Mouse (Mus musculus) bone marrow, adult 2 months (tissue): Measurements from ENCODE around the gene Izumo1r. TPM values are rescaled to one million over a fixed set of nuclear protein-coding genes. Genes with fewer than 3 reads are reported as not detected.

ENCODE experiments used
- H3K27ac ChIP-seq: fragments of 200-500 bp; 2 replicates; pipeline ENCODE4 v1.5.1; 2012; ENCODE audit warnings: low read depth, mild to moderate bottlenecking, control low read depth, inconsistent platforms, low read length; ENCODE audit not compliant: control insufficient read depth, poor library complexity, insufficient read depth
- H3K4me1 ChIP-seq: fragments of 200-500 bp; 2 replicates; pipeline ENCODE4 v1.6.1; 2011; ENCODE audit warnings: low read length; ENCODE audit not compliant: control insufficient read depth, insufficient read depth
- H3K4me3 ChIP-seq: fragments of 200-500 bp; replicated peaks from 2 replicates; pipeline ENCODE3; 2011; ENCODE audit warnings: mild to moderate bottlenecking, low read depth, low read length, control low read depth; ENCODE audit not compliant: control insufficient read depth
- CTCF ChIP-seq: fragments of 200-500 bp; IDR thresholded peaks from 2 replicates; pipeline ENCODE4 v1.5.1; 2011; ENCODE audit warnings: low read length, control low read depth; ENCODE audit not compliant: control insufficient read depth, insufficient read depth
- POLR2A ChIP-seq: fragments of 200-500 bp; IDR thresholded peaks from 2 replicates; pipeline ENCODE4 v1.6.1; 2011; ENCODE audit warnings: low read depth, mild to moderate bottlenecking, control low read depth, low read length, borderline replicate concordance; ENCODE audit not compliant: control insufficient read depth
- WGBS: fragments of 180-500 bp; shearing (Covaris S2); methylation state at CpG from one replicate; pipeline ENCODE4 v1.1.7; 2018; 5-methylcytosine and 5-hydroxymethylcytosine counted together
- polyA plus RNA-seq: library from polyadenylated mRNA; stranded (reverse); fragments of >200 nt; gene quantifications from 2 replicates; pipeline ENCODE4 v1.2.4, GENCODE M21; 2011; ENCODE audit warnings: low replicate concordance; ENCODE audit not compliant: missing spikeins, insufficient read depth, insufficient read length

The Izumo1r gene
- polyA plus RNA-seq = 1.2 TPM in 1 of 2 replicates, not detected in the other

- H3K4me1 ChIP-seq = no peaks in the 10 kb centered on the region; the same call in 1 of the 2 replicates
- WGBS = 47% methylated on average over 11 of the region's 11 CpGs
- H3K27ac ChIP-seq = no peak within 1 kb of the TSS
- no peak for TF ChIP-seq POLR2A
- TF ChIP-seq CTCF = no peak
- no peak within 1 kb of the TSS for H3K4me3 ChIP-seq
Measured at GRCm38 (mm10) chr9:14903581-14904378, at the start of gene Izumo1r. Izumo1r (minus strand) TSS chr9:14903949.

GRCm38 (mm10) chr9:14951072-14951471, 47.3 kb upstream of the Izumo1r start:
- Histone ChIP-seq H3K27ac (no peak overlapping the region), H3K4me1 (no peaks in the 10 kb centered on the region), H3K4me3 (no peak overlapping the region)
- 82% methylated on average over 5 of the region's 5 CpGs for WGBS
- TF ChIP-seq CTCF = no peak
- no peak for TF ChIP-seq POLR2A

GRCm38 (mm10) chr9:14948843-14949242, 45.1 kb upstream of the Izumo1r start:
- WGBS = 78% methylated on average over 5 of the region's 5 CpGs
- Histone ChIP-seq H3K4me1 (no peaks in the 10 kb centered on the region), H3K4me3 (no peak overlapping the region), H3K27ac (no peak overlapping the region)
- TF ChIP-seq POLR2A = no peak
- TF ChIP-seq CTCF = no peak

- no peak for TF ChIP-seq POLR2A
- no peak for TF ChIP-seq CTCF
- WGBS = 50% methylated on average over 4 of the region's 4 CpGs
- Histone ChIP-seq H3K4me3 (no peak overlapping the region), H3K27ac (no peak overlapping the region), H3K4me1 (no peaks in the 10 kb centered on the region)
Measured at GRCm38 (mm10) chr9:14946677-14947076, 42.9 kb upstream of the Izumo1r start.

- no peak overlapping the region for H3K27ac ChIP-seq
- H3K4me1 ChIP-seq = no peaks in the 10 kb centered on the region
- no peak for TF ChIP-seq POLR2A
- no peak for TF ChIP-seq CTCF
- no peak overlapping the region for H3K4me3 ChIP-seq
- 71% methylated on average over 3 of the region's 3 CpGs for WGBS
Measured at GRCm38 (mm10) chr9:14945919-14946318, 42.2 kb upstream of the Izumo1r start.

DNA sequence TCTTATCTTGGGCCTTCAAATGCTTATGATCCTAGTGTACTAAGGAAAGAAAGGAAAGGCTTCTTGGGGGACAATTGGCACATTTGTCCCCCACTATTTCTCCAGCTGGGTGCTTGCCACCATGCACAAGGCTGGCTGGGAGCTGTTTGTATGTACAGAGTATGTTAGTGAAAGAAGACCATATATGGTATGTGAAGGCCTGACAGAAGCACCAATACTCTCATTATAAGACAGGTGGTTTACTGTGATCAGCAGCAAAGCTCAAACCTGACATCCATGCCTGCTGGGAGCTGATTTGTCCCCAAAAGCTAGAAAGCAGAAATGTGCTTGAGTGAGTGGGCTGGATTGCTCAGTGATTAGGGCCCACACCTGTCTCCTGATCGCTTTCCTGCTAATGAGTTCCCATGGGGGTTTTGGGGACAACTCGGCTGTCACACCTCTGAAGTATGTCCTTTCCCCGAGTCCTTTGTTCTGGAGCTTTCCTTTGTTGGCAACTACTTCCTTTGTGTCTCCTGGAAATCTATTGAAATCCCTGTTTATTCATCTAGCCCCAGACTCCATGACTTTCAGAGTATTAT, 38.5 kb upstream of the Izumo1r start:
- WGBS = 75% methylated on average over 3 of the region's 3 CpGs
- H3K4me3 ChIP-seq = no peak overlapping the region
- TF ChIP-seq CTCF = no peak
- no peak for TF ChIP-seq POLR2A
- no peak overlapping the region for H3K27ac ChIP-seq
- no peaks in the 10 kb centered on the region for H3K4me1 ChIP-seq

- H3K27ac ChIP-seq = no peak overlapping the region
- H3K4me1 ChIP-seq = no peaks in the 10 kb centered on the region
- WGBS = 71% methylated on average over 3 of the region's 3 CpGs
- TF ChIP-seq POLR2A (no peak), CTCF (no peak)
- no peak overlapping the region for H3K4me3 ChIP-seq
Measured at GRCm38 (mm10) chr9:14939610-14940009, 35.9 kb upstream of the Izumo1r start.

GRCm38 (mm10) chr9:14937308-14937707, 33.6 kb upstream of the Izumo1r start:
- TF ChIP-seq CTCF (no peak), POLR2A (no peak)
- 59% methylated on average over 1 of the region's 1 CpGs for WGBS

More at GRCm38 (mm10) chr9:14937308-14937707, 33.6 kb upstream of the Izumo1r start:
- H3K4me1 ChIP-seq = no peaks in the 10 kb centered on the region
- no peak overlapping the region for H3K4me3 ChIP-seq
- no peak overlapping the region for H3K27ac ChIP-seq
